Mouse (Mus musculus) embryo, embryonic 10.5 days (tissue): ENCODE results near the gene Camta1.
A peak's percentile ranks its signal among the peaks of the same experiment; 100 is the strongest.

Experiments used
- DNase-seq: peaks from one replicate; pipeline ENCODE4 v3.0.0-alpha.2; 2015; ENCODE audit warnings: low spot score

Gene Camta1

GRCm38 (mm10) chr4:150979455-150979854 is 882.2 kb downstream of the Camta1 start:
- no peak for DNase-seq

GRCm38 (mm10) chr4:150978156-150978910 is 883.3 kb downstream of the Camta1 start:
- no peak for DNase-seq

- no peak for DNase-seq
Measured at GRCm38 (mm10) chr4:150975145-150975544, 886.5 kb downstream of the Camta1 start.

- no peak for DNase-seq
Measured at GRCm38 (mm10) chr4:150973264-150973663, 888.4 kb downstream of the Camta1 start.

- DNase-seq = no peak
Measured at GRCm38 (mm10) chr4:150968956-150969355, 892.7 kb downstream of the Camta1 start.

- DNase-seq = peak; percentile 75
Measured at GRCm38 (mm10) chr4:150966556-150966955, 895.1 kb downstream of the Camta1 start.

GRCm38 (mm10) chr4:150965555-150965951 is 896.1 kb downstream of the Camta1 start:
- DNase-seq = no peak

GRCm38 (mm10) chr4:150964635-150965554 is 896.8 kb downstream of the Camta1 start:
- DNase-seq = peak; percentile 91

GRCm38 (mm10) chr4:150963711-150964110 is 898.0 kb downstream of the Camta1 start:
- DNase-seq = no peak

GRCm38 (mm10) chr4:150962231-150962630 is 899.4 kb downstream of the Camta1 start:
- DNase-seq = no peak

- no peak for DNase-seq
Measured at GRCm38 (mm10) chr4:150958536-150958935, 903.1 kb downstream of the Camta1 start.

- DNase-seq = no peak
Measured at GRCm38 (mm10) chr4:150957106-150957458, 904.6 kb downstream of the Camta1 start.

- DNase-seq = no peak
Measured at GRCm38 (mm10) chr4:150956369-150957105, 905.1 kb downstream of the Camta1 start.

GRCm38 (mm10) chr4:150950972-150951371 is 910.7 kb downstream of the Camta1 start:
- DNase-seq = no peak

GRCm38 (mm10) chr4:150944707-150945106 is 917.0 kb downstream of the Camta1 start:
- DNase-seq = no peak

GRCm38 (mm10) chr4:150939991-150940651 is 921.6 kb downstream of the Camta1 start:
- DNase-seq = no peak

- no peak for DNase-seq
Measured at GRCm38 (mm10) chr4:150938063-150938452, 923.6 kb downstream of the Camta1 start.

- no peak for DNase-seq
Measured at GRCm38 (mm10) chr4:150937293-150938062, 924.2 kb downstream of the Camta1 start.

- DNase-seq = no peak
Measured at GRCm38 (mm10) chr4:150933503-150933902, 928.2 kb downstream of the Camta1 start.

GRCm38 (mm10) chr4:150927789-150928188 is 933.9 kb downstream of the Camta1 start:
- no peak for DNase-seq
